Mouse (Mus musculus): ENCODE measurements around the gene Ptprq.

DNA sequence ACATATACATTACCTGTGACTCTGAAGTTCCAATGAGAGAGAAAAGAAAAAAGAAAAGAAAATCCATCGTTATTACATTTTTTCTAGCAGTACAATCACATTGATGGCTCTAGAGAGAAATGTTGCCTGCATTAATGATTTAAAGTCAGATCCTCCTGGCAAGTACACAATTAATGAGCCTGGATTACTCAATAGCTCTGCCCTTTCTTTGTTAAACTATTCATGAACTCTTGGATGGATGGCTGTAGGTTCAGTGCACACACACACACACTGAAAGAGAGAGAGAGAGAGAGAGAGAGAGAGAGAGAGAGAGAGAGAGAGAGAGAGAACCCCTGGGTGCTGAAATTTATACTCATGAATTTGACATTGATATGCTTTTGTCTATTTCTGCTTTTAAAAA lies at the start of gene Ptprq:
- no peak for TF ChIP-seq POLR2A (IDR thresholded peaks at IDR 0.05; ENCODE audit: borderline replicate concordance, low read depth, low read length)
- TF ChIP-seq CTCF (IDR thresholded peaks at IDR 0.05; ENCODE audit: low read depth, low read length): no peak

All from bone marrow macrophage, adult 2 months (primary cell).